Mouse (Mus musculus) heart, embryonic 14.5 days (tissue): ENCODE results near the gene Osbpl10. TPM values are rescaled to one million over a fixed set of nuclear protein-coding genes. Genes with fewer than 3 reads are reported as not detected.

Experiments
- ATAC-seq: fragments of 200-750 bp; cut with Nextera tagmentation; 2 replicates; pipeline ENCODE4 v1.8.0; 2017; ENCODE audit warnings: low read depth, moderate TSS enrichment; ENCODE audit not compliant: insufficient number of reproducible peaks, insufficient read depth, low FRiP score
- H3K27ac ChIP-seq, 2 experiments: fragments of 200-500 bp in 1 of 2; fragments of 300-500 bp in 1 of 2; sonication (generic) in 1 of 2; replicated peaks in 1 of 2; 2 replicates each; pipeline ENCODE4 v1.5.1; 2012 to 2014; ENCODE audit warnings: low read depth in 2 of 2, low read length in 2 of 2, control low read depth in 1 of 2, mild to moderate bottlenecking in 1 of 2, mixed read lengths in 1 of 2; ENCODE audit not compliant: control insufficient read depth in 1 of 2, insufficient read depth in 1 of 2
- H3K27me3 ChIP-seq: fragments of 300-500 bp; sonication (generic); 2 replicates; pipeline ENCODE4 v1.6.1; 2014; ENCODE audit warnings: mild to moderate bottlenecking, low read length, control low read depth; ENCODE audit not compliant: control insufficient read depth, insufficient read depth
- H3K36me3 ChIP-seq: fragments of 300-500 bp; sonication (generic); 2 replicates; pipeline ENCODE4 v1.6.1; 2014; ENCODE audit warnings: mild to moderate bottlenecking, control low read depth, low read length, mixed read lengths; ENCODE audit not compliant: control insufficient read depth, insufficient read depth
- H3K4me1 ChIP-seq, 2 experiments: fragments of 200-500 bp in 1 of 2; fragments of 300-500 bp in 1 of 2; sonication (generic) in 1 of 2; 2 replicates each; pipeline ENCODE4 v1.6.1; 2012 to 2014; ENCODE audit warnings: low read length in 2 of 2, control low read depth in 1 of 2, mixed read lengths in 1 of 2; ENCODE audit not compliant: control insufficient read depth in 2 of 2, insufficient read depth in 2 of 2
- H3K4me2 ChIP-seq: fragments of 300-500 bp; sonication (generic); 2 replicates; pipeline ENCODE4 v1.6.1; 2014; ENCODE audit warnings: mild to moderate bottlenecking, low read length
- H3K4me3 ChIP-seq, 2 experiments: fragments of 200-500 bp in 1 of 2; fragments of 300-500 bp in 1 of 2; sonication (generic) in 1 of 2; 2 replicates each; pipeline ENCODE4 v1.5.1; 2012 to 2014; ENCODE audit warnings: low read length in 2 of 2, mild to moderate bottlenecking in 2 of 2, control low read depth in 1 of 2, low read depth in 1 of 2, moderate library complexity in 1 of 2; ENCODE audit not compliant: control insufficient read depth in 1 of 2, insufficient read depth in 1 of 2
- H3K9ac ChIP-seq: fragments of 300-500 bp; sonication (generic); 2 replicates; pipeline ENCODE4 v1.6.1; 2014; ENCODE audit warnings: mild to moderate bottlenecking, low read length
- H3K9me3 ChIP-seq: fragments of 300-500 bp; sonication (generic); 2 replicates; pipeline ENCODE4 v1.6.1; 2016; ENCODE audit warnings: low read length, control low read depth; ENCODE audit not compliant: control insufficient read depth
- WGBS: fragments of 180-500 bp; shearing (Covaris S2); extraction: QIAGEN DNeasy Blood & Tissue Kit; methylation state at CpG from one replicate; pipeline ENCODE4 v1.1.7; 2014; 5-methylcytosine and 5-hydroxymethylcytosine counted together
- polyA plus RNA-seq: library from polyadenylated mRNA; unstranded; fragments of >200 nt; fragmentation: Nextera tagmentation; extraction: Ambion mirVana; gene quantifications from 2 replicates; pipeline ENCODE4 v1.2.1, GENCODE M21; 2014

The Osbpl10 gene
- polyA plus RNA-seq, 1 experiment from 2014 or later = 2.2 TPM

GRCm38 (mm10) chr9:115139597-115140332 lies 161.4 kb downstream of the Osbpl10 start:
- no peak overlapping the region for H3K9ac ChIP-seq
- H3K9me3 ChIP-seq = no peaks in the 10 kb centered on the region
- H3K4me1 ChIP-seq = peaks cover 0 to 9% of the 10 kb centered on the region in 2 experiments; a peak in 2 of 4 replicates
- H3K4me2 ChIP-seq = no peak overlapping the region
- ATAC-seq = no peak
- no peak overlapping the region for H3K4me3 ChIP-seq
- H3K27ac ChIP-seq = no peak overlapping the region
- no peaks in the 10 kb centered on the region for H3K36me3 ChIP-seq
- H3K27me3 ChIP-seq = no peaks in the 10 kb centered on the region
- WGBS = 81% methylated on average over 14 of the region's 14 CpGs

GRCm38 (mm10) chr9:115147141-115147540 lies 168.8 kb downstream of the Osbpl10 start:
- H3K9me3 ChIP-seq = peaks cover 9% of the 10 kb centered on the region

DNA sequence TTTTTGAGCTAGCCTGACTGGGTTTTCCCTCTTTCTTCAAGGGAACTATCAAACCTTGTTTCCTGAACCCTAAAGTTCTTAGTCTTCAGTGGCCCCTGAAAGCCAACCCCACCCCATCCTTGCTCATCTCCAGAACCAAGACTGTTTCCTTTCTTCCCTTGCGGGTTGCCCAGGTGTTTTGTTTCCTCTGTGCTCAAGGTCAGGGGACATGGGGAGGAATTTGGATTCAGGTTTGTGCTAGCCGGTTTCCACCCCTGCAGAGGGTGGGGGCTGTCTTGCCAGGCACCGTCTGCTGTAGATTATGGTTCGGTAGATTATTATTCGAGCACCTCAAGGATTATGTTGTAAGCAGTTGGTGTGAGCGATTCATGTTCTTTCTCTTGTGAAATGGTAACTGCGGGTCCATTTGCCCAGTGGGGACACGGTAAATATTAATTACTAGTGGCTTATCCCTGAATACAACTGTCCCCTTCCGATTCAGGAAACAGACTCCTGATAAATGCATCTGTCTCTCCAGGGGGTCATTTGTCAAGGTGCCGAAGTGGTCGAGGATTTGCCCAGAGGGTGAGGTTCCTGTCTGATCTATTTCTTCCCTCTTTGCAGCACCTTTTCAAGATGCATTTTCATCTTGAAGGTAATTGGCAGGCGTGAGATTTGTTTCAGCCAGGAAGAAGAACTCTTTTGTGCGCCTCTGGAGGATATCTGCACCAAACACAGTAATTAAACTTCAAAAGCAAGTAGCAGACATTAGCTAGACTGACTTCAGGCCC lies 169.4 kb downstream of the Osbpl10 start:
- Histone ChIP-seq H3K9me3 (peaks cover 9% of the 10 kb centered on the region), H3K9ac (no peak overlapping the region), H3K4me2 (no peak overlapping the region), H3K4me1 (peaks cover 0 to 9% of the 10 kb centered on the region in 2 experiments; a peak in 2 of 4 replicates), H3K27me3 (no peaks in the 10 kb centered on the region), H3K4me3 (no peak overlapping the region), H3K27ac (no peak overlapping the region), H3K36me3 (0 out of 2 replicates have a peak, but pooled peaks cover 3% of the 10 kb centered on the region)
- no peak for ATAC-seq
- 83% methylated on average over 13 of the region's 13 CpGs for WGBS

More at GRCm38 (mm10) chr9:115147141-115147540, 168.8 kb downstream of the Osbpl10 start:
- no peak overlapping the region for H3K9ac ChIP-seq
- H3K27ac ChIP-seq = no peak overlapping the region
- H3K4me3 ChIP-seq = no peak overlapping the region
- H3K36me3 ChIP-seq = 0 out of 2 replicates have a peak, but pooled peaks cover 3% of the 10 kb centered on the region
- ATAC-seq = no peak
- H3K27me3 ChIP-seq = no peaks in the 10 kb centered on the region
- WGBS = 93% methylated on average over 5 of the region's 5 CpGs
- no peak overlapping the region for H3K4me2 ChIP-seq
- H3K4me1 ChIP-seq = peaks cover 0 to 9% of the 10 kb centered on the region in 2 experiments; a peak in 2 of 4 replicates

- Histone ChIP-seq H3K4me3 (no peak overlapping the region), H3K27me3 (no peaks in the 10 kb centered on the region), H3K4me2 (no peak overlapping the region), H3K9ac (no peak overlapping the region), H3K9me3 (peaks cover 10% of the 10 kb centered on the region), H3K4me1 (peaks cover 0 to 4% of the 10 kb centered on the region in 2 experiments; a peak in 2 of 4 replicates), H3K36me3 (0 out of 2 replicates have a peak, but pooled peaks cover 3% of the 10 kb centered on the region), H3K27ac (no peak overlapping the region)
- no peak for ATAC-seq
- 74% methylated on average over 18 of the region's 18 CpGs for WGBS
Observed at GRCm38 (mm10) chr9:115149011-115149756, 170.8 kb downstream of the Osbpl10 start.

GRCm38 (mm10) chr9:115161591-115161990 lies 183.2 kb downstream of the Osbpl10 start:
- no peak overlapping the region for H3K9ac ChIP-seq
- peaks cover 18 to 23% of the 10 kb centered on the region in 2 experiments for H3K4me1 ChIP-seq
- H3K4me2 ChIP-seq = no peak overlapping the region
- H3K4me3 ChIP-seq = no peak overlapping the region
- H3K9me3 ChIP-seq = no peaks in the 10 kb centered on the region
- 0 out of 4 replicates have a peak overlapping the region, but pooled peaks of 1 of the 2 experiments have one; percentile 4 for H3K27ac ChIP-seq
- 58% methylated on average over 5 of the region's 5 CpGs for WGBS
- no peaks in the 10 kb centered on the region for H3K27me3 ChIP-seq
- H3K36me3 ChIP-seq = no peaks in the 10 kb centered on the region
- no peak for ATAC-seq

- Histone ChIP-seq H3K36me3 (no peaks in the 10 kb centered on the region), H3K9ac (no peak overlapping the region), H3K4me3 (no peak overlapping the region), H3K27me3 (no peaks in the 10 kb centered on the region), H3K4me2 (no peak overlapping the region), H3K27ac (no peak overlapping the region), H3K4me1 (peaks cover 18 to 23% of the 10 kb centered on the region in 2 experiments), H3K9me3 (no peaks in the 10 kb centered on the region)
- WGBS = 34% methylated on average over 5 of the region's 5 CpGs
- ATAC-seq = peak; percentile 54; the same call in 1 of the 2 replicates
Observed at GRCm38 (mm10) chr9:115163031-115163430, 184.7 kb downstream of the Osbpl10 start.

- peak overlapping the region; percentile 39 to 50; a peak in 2 of 4 replicates for H3K27ac ChIP-seq
- H3K4me2 ChIP-seq = peak overlapping the region; percentile 37
- no peaks in the 10 kb centered on the region for H3K36me3 ChIP-seq
- peak overlapping the region; percentile 30; the same call in 1 of the 2 replicates for H3K9ac ChIP-seq
- H3K4me1 ChIP-seq = peaks cover 18 to 23% of the 10 kb centered on the region in 2 experiments
- H3K9me3 ChIP-seq = no peaks in the 10 kb centered on the region
- ATAC-seq = no peak
- no peaks in the 10 kb centered on the region for H3K27me3 ChIP-seq
- no peak overlapping the region for H3K4me3 ChIP-seq
- 8% methylated on average over 8 of the region's 8 CpGs for WGBS
Observed at GRCm38 (mm10) chr9:115163693-115164092, 185.3 kb downstream of the Osbpl10 start.
